Mouse (Mus musculus) liver, embryonic 14.5 days (tissue): ENCODE measurements around the gene Foxi2.

ENCODE experiments used
- CTCF ChIP-seq: IDR thresholded peaks from 2 replicates; pipeline ENCODE4 v1.5.1; 2016; ENCODE audit warnings: antibody characterized with exemption, low read depth, control low read depth
- EP300 ChIP-seq: IDR thresholded peaks from 2 replicates; pipeline ENCODE4 v1.6.1; 2016; ENCODE audit warnings: antibody characterized with exemption, low read depth

- TF ChIP-seq CTCF (peak; percentile 84), EP300 (no peak)
Measured at GRCm38 (mm10) chr7:135376932-135377331, 33.2 kb upstream of the Foxi2 start.
